ENCODE assay signal across 8 mouse cellular contexts in genomic region chr8:47288131-47288865, GRCm38 (mm10).
DNase-seq lines count a peak whose midpoint lies in the region; ATAC-seq lines count a peak whose summit lies in the region.

No protein-coding gene starts in this region.

- no peaks in the 10 kb centered on the region for H3K9me3 ChIP-seq in hindbrain, embryonic 16.5 days (ENCODE audit: control insufficient read depth, low read length)
- no peaks in the 10 kb centered on the region for H3K9me3 ChIP-seq in midbrain, embryonic 10.5 days (replicated peaks)
- H3K9me3 ChIP-seq in stomach, embryonic 15.5 days: no peaks in the 10 kb centered on the region

- intact Hi-C loops in heart, postnatal 25 days (cut with DNase I): loop anchor here (5.0 kb wide), 1 partner anchor 79 kb away; no protein-coding TSS in a partner anchor
- intact Hi-C loops in left cerebral cortex, postnatal 4 days (cut with DNase I): loop anchor here (5.0 to 10.0 kb wide), 2 partner anchors 59 to 263 kb away; no protein-coding TSS in a partner anchor

- peak overlapping the region; percentile 99 for H3K9ac ChIP-seq in hindbrain, embryonic 16.5 days (ENCODE audit: low read depth, low read length)
- peak overlapping the region; percentile 83 for H3K9ac ChIP-seq in stomach, embryonic 15.5 days

- H3K4me3 ChIP-seq in hindbrain, embryonic 16.5 days (ENCODE audit: low read length): peak overlapping the region; percentile 88
- H3K4me3 ChIP-seq in midbrain, embryonic 10.5 days: peak overlapping the region; percentile 77
- H3K4me3 ChIP-seq in stomach, embryonic 15.5 days (replicated peaks): peak overlapping the region; percentile 73

- peak; percentile 90 for DNase-seq in heart, adult 11 months
- DNase-seq in heart, postnatal 25 days (ENCODE audit: low spot score): no peak
- peak; percentile 65 for DNase-seq in cerebellum, adult 9-11 months
- DNase-seq in frontal cortex, adult 2 months (ENCODE audit: extremely low spot score in 1 of 2, low spot score in 1 of 2): peak; percentile 26 to 69
- DNase-seq in left cerebral cortex, postnatal 4 days: peak; percentile 65
- peak; percentile 83 for DNase-seq in midbrain, embryonic 10.5 days (ENCODE audit: low spot score)

- under 1% methylated on average over 53 of the region's 78 CpGs for WGBS in hindbrain, embryonic 16.5 days
- WGBS in midbrain, embryonic 10.5 days: under 1% methylated on average over 77 of the region's 78 CpGs
- under 1% methylated on average over 70 of the region's 78 CpGs for WGBS in stomach, embryonic 15.5 days

- peak overlapping the region; percentile 99 for H3K27ac ChIP-seq in hindbrain, embryonic 16.5 days (ENCODE audit: low read depth, low read length)
- peak overlapping the region; percentile 97 for H3K27ac ChIP-seq in midbrain, embryonic 10.5 days (replicated peaks)
- peak overlapping the region; percentile 79 for H3K27ac ChIP-seq in stomach, embryonic 15.5 days

- peak overlapping the region; percentile 71 for H3K4me2 ChIP-seq in hindbrain, embryonic 16.5 days (ENCODE audit: low read length)
- H3K4me2 ChIP-seq in stomach, embryonic 15.5 days: peak overlapping the region; percentile 98

- H3K27me3 ChIP-seq in hindbrain, embryonic 16.5 days (replicated peaks; ENCODE audit: control insufficient read depth, insufficient read depth, low read length): no peaks in the 10 kb centered on the region
- peaks cover 8% of the 10 kb centered on the region for H3K27me3 ChIP-seq in midbrain, embryonic 10.5 days (ENCODE audit: low read depth, poor library complexity, severe bottlenecking)
- no peaks in the 10 kb centered on the region for H3K27me3 ChIP-seq in stomach, embryonic 15.5 days (replicated peaks)

- no peaks in the 10 kb centered on the region for H3K36me3 ChIP-seq in hindbrain, embryonic 16.5 days (ENCODE audit: control insufficient read depth, insufficient read depth, low read length)
- H3K36me3 ChIP-seq in midbrain, embryonic 10.5 days: peaks cover 4% of the 10 kb centered on the region; the same call in 1 of the 2 replicates
- no peaks in the 10 kb centered on the region for H3K36me3 ChIP-seq in stomach, embryonic 15.5 days

- peak; percentile 53 for ATAC-seq in hindbrain, embryonic 16.5 days
- peak; percentile 53; the same call in 1 of the 2 replicates for ATAC-seq in stomach, embryonic 15.5 days (ENCODE audit: insufficient read depth, low FRiP score, low read depth)

- peaks cover 28% of the 10 kb centered on the region for H3K4me1 ChIP-seq in hindbrain, embryonic 16.5 days (ENCODE audit: control insufficient read depth, insufficient read depth, low read depth, low read length)
- peaks cover 52% of the 10 kb centered on the region for H3K4me1 ChIP-seq in midbrain, embryonic 10.5 days
- H3K4me1 ChIP-seq in stomach, embryonic 15.5 days: 0 out of 2 replicates have a peak, but pooled peaks cover 10% of the 10 kb centered on the region
